Mouse (Mus musculus) ES-E14 (cell line): ENCODE measurements around the gene Rtkn2.

Experiments used
- CHD2 ChIP-seq: IDR thresholded peaks from 2 replicates; pipeline ENCODE4 v1.6.1; 2014; ENCODE audit warnings: mild to moderate bottlenecking, low read depth, low read length, inconsistent platforms
- HCFC1 ChIP-seq: IDR thresholded peaks from 2 replicates; pipeline ENCODE4 v1.6.1; 2012; ENCODE audit warnings: low read length, inconsistent platforms, borderline replicate concordance; ENCODE audit not compliant: insufficient read depth
- MAFK ChIP-seq: IDR thresholded peaks from 2 replicates; pipeline ENCODE4 v1.6.1; 2014; ENCODE audit warnings: mild to moderate bottlenecking, low read depth, low read length, inconsistent platforms; ENCODE audit not compliant: insufficient read depth
- ZC3H11A ChIP-seq: IDR thresholded peaks from 2 replicates; pipeline ENCODE4 v1.6.1; 2012; ENCODE audit warnings: low read depth, mild to moderate bottlenecking, inconsistent platforms, low read length, borderline replicate concordance
- ZNF384 ChIP-seq: IDR thresholded peaks from 2 replicates; pipeline ENCODE4 v1.6.1; 2012; ENCODE audit warnings: low read depth, low read length, inconsistent platforms

GRCm38 (mm10) chr10:68028327-68029080, 49.1 kb downstream of the Rtkn2 start:
- TF ChIP-seq ZC3H11A (no peak), ZNF384 (no peak), HCFC1 (no peak), MAFK (no peak), CHD2 (no peak)
